Mouse (Mus musculus) CH12.LX (cell line): ENCODE measurements around the gene Gsto1.

Experiments used
- CTCF ChIP-seq, 2 experiments: IDR thresholded peaks in 1 of 2; conservative IDR thresholded peaks in 1 of 2; 2 replicates each; pipeline ENCODE4 v1.5.1; 2011 to 2012; ENCODE audit warnings: low read depth in 2 of 2, low read length in 2 of 2, improper control_type of control experiment in 1 of 2, inconsistent platforms in 1 of 2, mild to moderate bottlenecking in 1 of 2, moderate library complexity in 1 of 2
- ELF1 ChIP-seq: IDR thresholded peaks from 2 replicates; pipeline ENCODE4 v1.6.1; 2014; ENCODE audit warnings: low read depth, mild to moderate bottlenecking, inconsistent platforms, low read length, improper control_type of control experiment
- POLR2A ChIP-seq: IDR thresholded peaks from 2 replicates; pipeline ENCODE4 v1.6.1; 2011; ENCODE audit warnings: low read depth, mild to moderate bottlenecking, improper control_type of control experiment, low read length

GRCm38 (mm10) chr19:47900558-47900957 is 45.8 kb downstream of the Gsto1 start:
- TF ChIP-seq CTCF (conservative IDR thresholded peaks at IDR 0.05 in 1 of 2, IDR thresholded peaks at IDR 0.05 in 1 of 2; ENCODE audit: low read depth in 2 of 2, low read length in 2 of 2): no peak
- TF ChIP-seq ELF1: no peak
- TF ChIP-seq POLR2A: no peak
